Mouse (Mus musculus): Measurements from ENCODE around the gene Gm12790. TPM values are rescaled to one million over a fixed set of nuclear protein-coding genes. Genes with fewer than 3 reads are reported as not detected.

Gene Gm12790
- not detected in 2 replicates for polyA plus RNA-seq (2015; fragmentation: Nextera tagmentation; extraction: Ambion mirVana)

DNA sequence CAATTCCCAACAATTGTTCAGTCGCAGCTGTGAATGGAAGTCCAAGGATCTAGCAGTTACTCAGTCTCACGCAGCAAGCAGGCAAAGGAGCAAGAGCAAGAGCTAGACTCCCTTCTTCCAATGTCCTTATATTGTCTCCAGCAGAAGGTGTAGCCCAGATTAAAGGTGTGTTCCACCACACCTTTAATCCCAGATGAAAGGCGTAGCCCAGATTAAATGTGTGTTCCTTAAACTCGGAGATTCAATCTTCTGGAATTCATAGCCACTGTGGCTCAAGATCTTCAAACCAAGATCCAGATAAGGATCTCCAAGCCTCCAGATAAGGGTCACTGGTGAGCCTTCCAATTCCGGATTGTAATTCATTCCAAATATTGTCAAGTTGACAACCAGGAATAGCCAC, at the start of gene Gm12790:
Gm12790 (minus strand) TSS at position 101 of the 400 bp plus-strand sequence.

GRCm38 (mm10) chr4:101986326-101986725, 5.5 kb upstream of the Gm12790 start, which contains the start of gene Gm12789:
TSS of gene Gm12789 (plus strand) at chr4:101986626.

GRCm38 (mm10) chr4:101940107-101940506, 40.7 kb downstream of the Gm12790 start, which contains the start of gene Gm12794:
TSS of gene Gm12794 (plus strand) at chr4:101940407.

Other genes with a start within 250 kb of the Gm12790 start
- not detected in 2 replicates for gene B020004J07Rik, start 137.0 kb downstream of the Gm12790 start, polyA plus RNA-seq (2015; fragmentation: Nextera tagmentation; extraction: Ambion mirVana)
- not detected in 2 replicates for gene C130073F10Rik, start 87.3 kb downstream of the Gm12790 start, polyA plus RNA-seq (2015; fragmentation: Nextera tagmentation; extraction: Ambion mirVana)
- gene Gm12800, start 71.9 kb downstream of the Gm12790 start, polyA plus RNA-seq (2015; fragmentation: Nextera tagmentation; extraction: Ambion mirVana), result not detected in 2 replicates
- not detected in 2 replicates for gene Gm12794, start 40.6 kb downstream of the Gm12790 start, polyA plus RNA-seq (2015; fragmentation: Nextera tagmentation; extraction: Ambion mirVana)
- gene Gm12789, start 5.6 kb upstream of the Gm12790 start, polyA plus RNA-seq (2015; fragmentation: Nextera tagmentation; extraction: Ambion mirVana), result not detected in 2 replicates
- 47.5 and 52.6 TPM in 2 replicates for gene Pde4b, start 106.5 kb upstream of the Gm12790 start, polyA plus RNA-seq (2015; fragmentation: Nextera tagmentation; extraction: Ambion mirVana)